Mouse (Mus musculus) forebrain, embryonic 14.5 days (tissue): ENCODE measurements around the gene Cntnap5c. TPM values are rescaled to one million over a fixed set of nuclear protein-coding genes. Genes with fewer than 3 reads are reported as not detected.
A peak's percentile ranks its signal among the peaks of the same experiment; 100 is the strongest.

ENCODE experiments used
- ATAC-seq: fragments of 200-750 bp; cut with Nextera tagmentation; 2 replicates; pipeline ENCODE4 v1.8.0; 2017; ENCODE audit warnings: mild to moderate bottlenecking, moderate library complexity
- DNase-seq: peaks from one replicate; pipeline ENCODE4 v3.0.0-alpha.2; 2015; ENCODE audit warnings: low spot score
- H3K27ac ChIP-seq: fragments of 300-500 bp; sonication (generic); 2 replicates; pipeline ENCODE4 v1.5.1; 2014; ENCODE audit warnings: low read depth, mild to moderate bottlenecking, control low read depth, low read length, moderate library complexity
- H3K27me3 ChIP-seq: fragments of 300-500 bp; sonication (generic); replicated peaks from 2 replicates; pipeline ENCODE4 v1.6.1; 2014; ENCODE audit warnings: low read length, control low read depth, mixed read lengths; ENCODE audit not compliant: control insufficient read depth, insufficient read depth
- H3K36me3 ChIP-seq: fragments of 300-500 bp; sonication (generic); 2 replicates; pipeline ENCODE4 v1.6.1; 2014; ENCODE audit warnings: low read length, control low read depth; ENCODE audit not compliant: control insufficient read depth, insufficient read depth
- H3K4me1 ChIP-seq: fragments of 300-500 bp; sonication (generic); 2 replicates; pipeline ENCODE4 v1.6.1; 2014; ENCODE audit warnings: antibody characterized with exemption, low read length, control low read depth; ENCODE audit not compliant: control insufficient read depth, insufficient read depth
- H3K4me2 ChIP-seq: fragments of 300-500 bp; sonication (generic); 2 replicates; pipeline ENCODE4 v1.6.1; 2014; ENCODE audit warnings: mild to moderate bottlenecking, control low read depth, low read length
- H3K4me3 ChIP-seq: fragments of 300-500 bp; sonication (generic); 2 replicates; pipeline ENCODE4 v1.5.1; 2014; ENCODE audit warnings: low read depth, low read length, control low read depth
- H3K9ac ChIP-seq: fragments of 300-500 bp; sonication (generic); 2 replicates; pipeline ENCODE4 v1.6.1; 2014; ENCODE audit warnings: mild to moderate bottlenecking, low read length, control low read depth, moderate library complexity
- H3K9me3 ChIP-seq: fragments of 300-500 bp; sonication (generic); replicated peaks from 2 replicates; pipeline ENCODE4 v1.6.1; 2016; ENCODE audit warnings: low read length, control low read depth, mixed read lengths; ENCODE audit not compliant: control insufficient read depth
- WGBS: fragments of 180-500 bp; shearing (Covaris S2); extraction: QIAGEN DNeasy Blood & Tissue Kit; methylation state at CpG from one replicate; pipeline ENCODE4 v1.1.7; 2014; 5-methylcytosine and 5-hydroxymethylcytosine counted together
- polyA plus RNA-seq: library from polyadenylated mRNA; unstranded; fragments of >200 nt; fragmentation: Nextera tagmentation; extraction: Ambion mirVana; gene quantifications from 2 replicates; pipeline ENCODE4 v1.2.1, GENCODE M21; 2014

Gene Cntnap5c
- polyA plus RNA-seq, 1 experiment from 2014 or later, result 0.60 TPM

DNA sequence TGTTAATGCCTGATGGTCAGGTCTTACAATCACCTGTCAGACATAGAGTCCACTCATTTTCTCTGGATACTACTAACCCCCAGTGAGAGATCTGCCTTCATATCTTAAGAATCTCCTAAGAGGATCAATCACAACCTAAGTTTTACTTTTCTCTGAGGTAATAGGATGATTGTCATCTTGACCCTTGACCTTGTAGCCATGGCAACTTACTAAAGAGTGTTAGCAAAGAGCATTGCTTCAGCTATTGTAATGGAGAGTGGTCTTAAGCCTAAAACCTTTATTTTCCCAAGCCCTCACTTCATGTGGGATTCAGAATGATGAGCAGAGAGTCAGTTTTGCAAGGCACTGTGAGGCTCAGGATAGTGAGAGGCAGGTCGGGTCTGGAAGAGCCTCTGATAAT is 227.1 kb downstream of the Cntnap5c start:
- 29% methylated on average over 1 of the region's 1 CpGs for WGBS

DNA sequence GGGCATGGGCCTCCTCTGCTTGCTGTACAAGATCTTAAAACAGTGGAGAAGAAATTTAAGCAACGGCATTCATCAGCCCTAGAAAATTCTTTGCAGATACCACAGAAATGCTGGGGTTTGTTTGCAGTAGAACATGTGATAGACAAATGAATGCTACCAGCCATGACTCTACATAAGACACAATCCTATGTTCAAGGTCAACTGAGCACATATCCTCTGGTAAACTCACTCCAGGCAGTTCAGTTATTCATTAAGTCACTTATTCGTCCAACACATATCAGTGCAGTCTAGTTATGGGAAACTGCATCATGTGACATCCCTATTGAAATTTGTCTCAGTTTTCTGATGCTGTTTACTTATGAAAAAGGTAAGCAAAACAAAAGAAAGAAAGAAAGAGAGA is 229.7 kb downstream of the Cntnap5c start:
- Histone ChIP-seq H3K4me1 (no peaks in the 10 kb centered on the region), H3K27me3 (no peaks in the 10 kb centered on the region)
- ATAC-seq, result no peak

More for the DNA sequence above, 227.1 kb downstream of the Cntnap5c start:
- no peaks in the 10 kb centered on the region for H3K36me3 ChIP-seq
- no peaks in the 10 kb centered on the region for H3K27me3 ChIP-seq
- no peaks in the 10 kb centered on the region for H3K4me1 ChIP-seq
- H3K27ac ChIP-seq, result no peak overlapping the region
- H3K9ac ChIP-seq, result no peak overlapping the region
- H3K4me2 ChIP-seq, result no peak overlapping the region
- no peak overlapping the region for H3K4me3 ChIP-seq
- no peaks in the 10 kb centered on the region for H3K9me3 ChIP-seq
- no peak for ATAC-seq
- DNase-seq, result no peak

GRCm38 (mm10) chr17:58002845-58003244 is 233.5 kb downstream of the Cntnap5c start:
- Histone ChIP-seq H3K4me1 (no peaks in the 10 kb centered on the region), H3K9ac (no peak overlapping the region), H3K27ac (no peak overlapping the region), H3K4me2 (no peak overlapping the region), H3K36me3 (no peaks in the 10 kb centered on the region), H3K4me3 (no peak overlapping the region), H3K27me3 (no peaks in the 10 kb centered on the region), H3K9me3 (no peaks in the 10 kb centered on the region)
- ATAC-seq (peak; percentile 26; the same call in 1 of the 2 replicates), DNase-seq (no peak)
- 82% methylated on average over 5 of the region's 5 CpGs for WGBS

More for the DNA sequence above, 229.7 kb downstream of the Cntnap5c start:
- Histone ChIP-seq H3K9ac (no peak overlapping the region), H3K27ac (no peak overlapping the region), H3K4me3 (no peak overlapping the region), H3K36me3 (no peaks in the 10 kb centered on the region), H3K4me2 (no peak overlapping the region), H3K9me3 (no peaks in the 10 kb centered on the region)
- 92% methylated on average over 2 of the region's 2 CpGs for WGBS
- DNase-seq, result no peak

- ATAC-seq, result peak; percentile 70
- Histone ChIP-seq H3K27ac (no peak overlapping the region), H3K27me3 (no peaks in the 10 kb centered on the region), H3K4me1 (no peaks in the 10 kb centered on the region), H3K36me3 (no peaks in the 10 kb centered on the region), H3K9ac (no peak overlapping the region), H3K4me2 (no peak overlapping the region), H3K4me3 (no peak overlapping the region), H3K9me3 (no peaks in the 10 kb centered on the region)
- peak; percentile 60 for DNase-seq
- 32% methylated on average over 1 of the region's 1 CpGs for WGBS
Observed at GRCm38 (mm10) chr17:58003322-58003721, 234.0 kb downstream of the Cntnap5c start.

DNA sequence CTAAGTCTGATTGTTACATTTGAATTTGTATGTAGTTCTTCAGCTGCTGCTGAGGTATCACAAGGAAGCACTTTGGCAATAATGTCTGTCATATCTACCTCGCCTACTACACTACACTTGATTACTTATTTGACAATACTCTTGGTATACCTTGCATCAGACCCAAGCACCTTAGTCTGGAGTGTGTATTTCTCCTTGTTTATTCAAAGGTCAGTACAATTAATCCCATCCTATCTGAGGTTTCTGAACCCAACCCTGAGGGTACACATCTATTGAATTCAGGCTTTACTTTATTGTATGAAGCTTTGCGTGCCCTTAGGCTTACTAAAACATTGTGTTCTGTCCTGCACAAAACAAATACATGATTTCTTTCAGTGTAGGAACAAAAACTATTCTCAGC is 235.1 kb downstream of the Cntnap5c start:
- Histone ChIP-seq H3K4me2 (no peak overlapping the region), H3K9ac (no peak overlapping the region), H3K36me3 (no peaks in the 10 kb centered on the region), H3K9me3 (no peaks in the 10 kb centered on the region), H3K4me1 (no peaks in the 10 kb centered on the region), H3K27ac (no peak overlapping the region), H3K27me3 (no peaks in the 10 kb centered on the region), H3K4me3 (no peak overlapping the region)
- WGBS, result 89% methylated on average over 2 of the region's 2 CpGs
- ATAC-seq, result no peak
- no peak for DNase-seq

DNA sequence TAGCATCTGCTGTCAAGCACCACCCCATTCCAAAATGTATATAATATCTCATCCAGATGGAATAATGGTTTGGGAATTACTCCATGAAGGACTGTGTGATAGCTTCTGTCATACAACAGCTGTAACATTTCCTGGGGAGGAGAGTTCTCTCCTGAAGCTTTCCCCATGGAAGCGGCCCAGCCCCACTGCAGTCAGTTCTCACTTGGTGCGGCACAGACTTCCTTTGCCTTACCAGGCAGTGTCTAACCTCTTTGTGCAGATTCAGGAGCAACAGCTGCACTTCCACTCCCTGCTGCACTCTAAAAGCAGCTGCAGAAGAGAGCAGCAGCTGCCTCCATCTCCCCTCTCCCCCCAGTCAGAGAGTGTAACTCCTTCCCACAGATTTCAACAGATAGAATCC is 271.8 kb downstream of the Cntnap5c start:
- Histone ChIP-seq H3K9me3 (no peaks in the 10 kb centered on the region), H3K4me2 (no peak overlapping the region), H3K27ac (no peak overlapping the region), H3K36me3 (no peaks in the 10 kb centered on the region), H3K4me3 (no peak overlapping the region), H3K27me3 (no peaks in the 10 kb centered on the region), H3K4me1 (no peaks in the 10 kb centered on the region), H3K9ac (no peak overlapping the region)
- WGBS, result 78% methylated on average over 2 of the region's 2 CpGs
- ATAC-seq, result peak; percentile 58
- peak; percentile 13 for DNase-seq

DNA sequence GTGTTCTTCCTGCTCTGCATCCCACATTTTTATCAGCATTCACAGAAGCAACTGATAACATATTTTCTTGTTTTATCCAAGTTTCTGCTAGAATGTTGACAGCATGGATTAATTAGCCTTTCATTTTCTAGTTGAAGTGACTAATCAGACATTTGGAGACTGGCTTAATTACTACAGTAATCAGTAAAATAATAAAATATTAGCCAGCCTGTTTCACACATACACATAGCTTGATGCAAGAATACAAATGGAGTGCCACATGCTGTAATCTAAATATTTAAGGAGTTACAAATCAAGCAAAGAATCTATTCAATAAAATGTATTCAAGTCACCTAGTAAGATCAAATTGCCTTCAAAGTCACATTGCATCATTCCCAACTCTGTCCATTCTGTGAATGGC is 275.8 kb downstream of the Cntnap5c start:
- no peaks in the 10 kb centered on the region for H3K27me3 ChIP-seq
- H3K9me3 ChIP-seq, result no peaks in the 10 kb centered on the region
- H3K27ac ChIP-seq, result no peak overlapping the region
- H3K4me2 ChIP-seq, result no peak overlapping the region
- H3K4me3 ChIP-seq, result no peak overlapping the region
- no peak overlapping the region for H3K9ac ChIP-seq
- DNase-seq (peak; percentile 25), ATAC-seq (no peak)
- H3K36me3 ChIP-seq, result no peaks in the 10 kb centered on the region
- H3K4me1 ChIP-seq, result no peaks in the 10 kb centered on the region

GRCm38 (mm10) chr17:58069912-58070311 is 300.5 kb downstream of the Cntnap5c start:
- Histone ChIP-seq H3K4me2 (no peak overlapping the region), H3K9me3 (no peaks in the 10 kb centered on the region), H3K4me3 (no peak overlapping the region), H3K36me3 (no peaks in the 10 kb centered on the region), H3K27ac (no peak overlapping the region), H3K27me3 (no peaks in the 10 kb centered on the region), H3K4me1 (no peaks in the 10 kb centered on the region), H3K9ac (no peak overlapping the region)
- DNase-seq (no peak), ATAC-seq (no peak)
- WGBS, result 85% methylated on average over 7 of the region's 7 CpGs

GRCm38 (mm10) chr17:58082676-58083075 is 313.3 kb downstream of the Cntnap5c start:
- DNase-seq (no peak), ATAC-seq (no peak)
- Histone ChIP-seq H3K27me3 (no peaks in the 10 kb centered on the region), H3K4me2 (no peak overlapping the region), H3K36me3 (no peaks in the 10 kb centered on the region), H3K9me3 (no peaks in the 10 kb centered on the region), H3K4me1 (no peaks in the 10 kb centered on the region), H3K4me3 (no peak overlapping the region), H3K27ac (no peak overlapping the region), H3K9ac (no peak overlapping the region)
- no CpG with 5 or more reads among the region's 1 CpGs for WGBS
